Mouse (Mus musculus) kidney, adult 2 months (tissue): Measurements from ENCODE around the gene Tuba1c. TPM values are rescaled to one million over a fixed set of nuclear protein-coding genes. Genes with fewer than 3 reads are reported as not detected.

ENCODE experiments used
- DNase-seq: peaks from one replicate; pipeline ENCODE4 v3.0.0; 2021
- H3K27ac ChIP-seq: fragments of 200-500 bp; 2 replicates; pipeline ENCODE4 v1.5.1; 2012; ENCODE audit warnings: low read depth, low read length, control low read depth, inconsistent platforms; ENCODE audit not compliant: insufficient read depth
- H3K27me3 ChIP-seq: fragments of 200-500 bp; replicated peaks from 2 replicates; pipeline ENCODE4 v1.6.1; 2012; ENCODE audit warnings: mild to moderate bottlenecking, moderate library complexity, low read length, inconsistent platforms; ENCODE audit not compliant: control insufficient read depth, insufficient read depth
- H3K36me3 ChIP-seq: fragments of 200-500 bp; 2 replicates; pipeline ENCODE4 v1.6.1; 2012; ENCODE audit warnings: mild to moderate bottlenecking, moderate library complexity, low read length, inconsistent platforms; ENCODE audit not compliant: control insufficient read depth, insufficient read depth
- H3K4me1 ChIP-seq: fragments of 200-500 bp; 2 replicates; pipeline ENCODE4 v1.6.1; 2011; ENCODE audit warnings: low read length; ENCODE audit not compliant: control insufficient read depth, insufficient read depth
- H3K4me3 ChIP-seq: fragments of 200-500 bp; 2 replicates; pipeline ENCODE4 v1.5.1; 2011; ENCODE audit warnings: mild to moderate bottlenecking, low read depth, low read length, control low read depth; ENCODE audit not compliant: insufficient read depth
- CTCF ChIP-seq: fragments of 200-500 bp; conservative IDR thresholded peaks from 2 replicates; pipeline ENCODE4 v1.5.1; 2011; ENCODE audit warnings: low read depth, mild to moderate bottlenecking, control low read depth, low read length, moderate library complexity, mixed read lengths; ENCODE audit not compliant: insufficient read depth, insufficient read length
- POLR2A ChIP-seq: fragments of 200-500 bp; IDR thresholded peaks from one replicate; pipeline ENCODE4 v1.6.1; 2011; ENCODE audit warnings: low read depth, low read length, control low read depth
- WGBS: fragments of 180-500 bp; shearing (Covaris S2); methylation state at CpG from one replicate; pipeline ENCODE4 v1.1.7; 2018; 5-methylcytosine and 5-hydroxymethylcytosine counted together
- polyA plus RNA-seq: library from polyadenylated mRNA; depleted of rRNA; stranded (reverse); fragments of >200 nt; gene quantifications from 2 replicates; pipeline ENCODE4 v1.2.3, GENCODE M21; 2012

Tuba1c gene
- polyA plus RNA-seq, 1 experiment = 128 TPM

- peak overlapping the region; percentile 60 for H3K4me3 ChIP-seq
- no peaks in the 10 kb centered on the region for H3K27me3 ChIP-seq
- H3K27ac ChIP-seq = peak overlapping the region; percentile 87
- no peak for TF ChIP-seq POLR2A
- no peak for TF ChIP-seq CTCF
- no peak for DNase-seq
- no peaks in the 10 kb centered on the region for H3K4me1 ChIP-seq
- 47% methylated on average over 12 of the region's 12 CpGs for WGBS
- no peaks in the 10 kb centered on the region for H3K36me3 ChIP-seq
These were observed 43.5 kb upstream of the Tuba1c start for GRCm38 (mm10) chr15:98985982-98986715.

DNA sequence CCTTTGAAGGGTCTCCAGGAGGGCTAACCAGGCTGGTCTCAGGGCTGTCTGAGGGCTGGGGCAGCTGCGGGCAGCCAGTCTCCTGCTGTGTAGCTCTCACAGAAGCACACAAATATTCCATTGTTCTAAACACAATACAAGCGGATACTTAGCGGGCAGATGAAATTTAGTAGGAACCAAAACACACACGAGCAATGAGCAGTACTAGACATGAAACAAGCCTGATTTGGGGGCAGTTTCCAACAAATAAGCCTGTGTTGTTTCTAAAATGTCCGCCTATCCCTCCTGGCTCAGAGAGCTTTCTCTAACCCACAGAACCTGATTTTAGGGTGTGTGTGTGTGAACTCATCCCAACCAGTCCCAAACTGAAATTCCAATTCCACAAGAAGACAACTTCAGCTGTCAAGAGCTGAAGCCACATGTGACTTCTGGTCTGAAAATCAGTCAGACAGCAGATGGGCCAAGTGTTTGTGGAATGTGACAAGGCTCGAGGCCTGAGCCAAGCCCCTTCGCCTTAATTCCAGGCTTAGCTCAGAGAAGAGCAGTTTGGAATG lies 42.5 kb upstream of the Tuba1c start:
- TF ChIP-seq POLR2A = no peak
- TF ChIP-seq CTCF = no peak

GRCm38 (mm10) chr15:98987661-98988181 lies 42.0 kb upstream of the Tuba1c start:
- no peak overlapping the region for H3K4me3 ChIP-seq
- WGBS = 51% methylated on average over 8 of the region's 8 CpGs
- peak; percentile 45 for DNase-seq
- H3K27me3 ChIP-seq = no peaks in the 10 kb centered on the region
- peak overlapping the region; percentile 54 for H3K27ac ChIP-seq
- TF ChIP-seq CTCF (no peak), POLR2A (no peak)
- H3K36me3 ChIP-seq = no peaks in the 10 kb centered on the region
- H3K4me1 ChIP-seq = no peaks in the 10 kb centered on the region

More for the DNA sequence above, 42.5 kb upstream of the Tuba1c start:
- 67% methylated on average over 7 of the region's 7 CpGs for WGBS
- Histone ChIP-seq H3K4me3 (no peak overlapping the region), H3K27ac (peak overlapping the region; percentile 57), H3K4me1 (no peaks in the 10 kb centered on the region), H3K27me3 (no peaks in the 10 kb centered on the region), H3K36me3 (no peaks in the 10 kb centered on the region)
- DNase-seq = no peak

DNA sequence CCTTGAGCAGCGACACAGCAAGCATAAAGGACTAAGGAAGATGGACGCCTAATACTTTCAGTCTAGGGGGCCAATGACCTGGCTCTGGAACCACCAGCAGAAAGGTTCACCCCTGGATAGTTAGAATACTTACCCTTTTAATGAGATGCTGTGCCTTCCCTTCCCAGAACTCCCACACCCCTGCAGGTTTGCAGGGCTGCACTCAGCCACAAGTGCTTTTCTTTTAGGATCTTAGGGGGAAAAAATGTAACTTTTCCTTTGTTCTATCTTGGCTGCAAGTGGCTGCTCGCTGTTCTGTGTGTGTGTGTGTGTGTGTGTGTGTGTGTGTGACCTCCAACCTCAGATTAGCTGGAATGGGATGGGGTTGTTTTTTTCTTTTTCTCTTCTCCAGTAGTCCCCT lies 40.9 kb upstream of the Tuba1c start:
- no peak for TF ChIP-seq POLR2A
- TF ChIP-seq CTCF = no peak
- 77% methylated on average over 3 of the region's 3 CpGs for WGBS
- H3K27ac ChIP-seq = no peak overlapping the region
- DNase-seq = no peak
- no peaks in the 10 kb centered on the region for H3K4me1 ChIP-seq
- no peaks in the 10 kb centered on the region for H3K27me3 ChIP-seq
- no peak overlapping the region for H3K4me3 ChIP-seq
- no peaks in the 10 kb centered on the region for H3K36me3 ChIP-seq

DNA sequence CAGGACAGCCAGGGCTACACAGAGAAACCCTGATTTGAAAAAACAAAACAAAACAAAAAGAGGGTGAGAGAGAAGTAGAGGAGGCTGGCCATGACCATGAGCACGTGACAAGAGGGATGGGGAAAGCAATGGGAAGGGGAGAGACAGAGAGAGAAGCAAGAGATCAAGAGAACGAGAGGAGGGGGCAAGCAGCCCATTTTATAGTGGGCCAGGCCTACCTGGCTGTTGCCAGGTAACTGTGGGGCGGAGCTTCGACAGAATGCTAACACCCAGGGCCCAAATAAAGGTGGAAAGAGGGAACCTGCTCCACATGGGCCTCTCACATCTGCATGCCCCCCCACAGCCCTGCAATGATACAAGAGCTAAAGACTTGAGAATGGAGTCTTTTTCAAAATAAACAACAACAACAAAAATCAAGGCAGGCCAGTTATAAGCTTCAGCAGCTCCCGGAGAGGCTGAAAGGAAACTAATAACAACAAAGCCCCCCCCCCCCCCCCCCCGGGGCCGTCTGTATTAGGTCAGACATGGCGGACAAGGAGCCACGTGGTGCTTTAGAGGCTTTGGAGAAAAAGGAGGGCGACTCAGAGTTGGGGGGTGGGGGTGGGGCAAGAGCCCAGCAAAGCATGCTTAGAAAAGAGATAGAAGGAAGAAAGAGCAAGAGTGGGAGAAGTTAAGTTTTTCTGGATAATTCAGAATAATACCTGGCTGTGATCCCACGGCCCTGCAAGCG lies 39.8 kb upstream of the Tuba1c start:
- Histone ChIP-seq H3K4me1 (no peaks in the 10 kb centered on the region), H3K36me3 (no peaks in the 10 kb centered on the region), H3K4me3 (no peak overlapping the region), H3K27me3 (no peaks in the 10 kb centered on the region), H3K27ac (no peak overlapping the region)
- TF ChIP-seq CTCF = no peak
- TF ChIP-seq POLR2A = no peak
- DNase-seq = no peak
- WGBS = 48% methylated on average over 12 of the region's 12 CpGs

DNA sequence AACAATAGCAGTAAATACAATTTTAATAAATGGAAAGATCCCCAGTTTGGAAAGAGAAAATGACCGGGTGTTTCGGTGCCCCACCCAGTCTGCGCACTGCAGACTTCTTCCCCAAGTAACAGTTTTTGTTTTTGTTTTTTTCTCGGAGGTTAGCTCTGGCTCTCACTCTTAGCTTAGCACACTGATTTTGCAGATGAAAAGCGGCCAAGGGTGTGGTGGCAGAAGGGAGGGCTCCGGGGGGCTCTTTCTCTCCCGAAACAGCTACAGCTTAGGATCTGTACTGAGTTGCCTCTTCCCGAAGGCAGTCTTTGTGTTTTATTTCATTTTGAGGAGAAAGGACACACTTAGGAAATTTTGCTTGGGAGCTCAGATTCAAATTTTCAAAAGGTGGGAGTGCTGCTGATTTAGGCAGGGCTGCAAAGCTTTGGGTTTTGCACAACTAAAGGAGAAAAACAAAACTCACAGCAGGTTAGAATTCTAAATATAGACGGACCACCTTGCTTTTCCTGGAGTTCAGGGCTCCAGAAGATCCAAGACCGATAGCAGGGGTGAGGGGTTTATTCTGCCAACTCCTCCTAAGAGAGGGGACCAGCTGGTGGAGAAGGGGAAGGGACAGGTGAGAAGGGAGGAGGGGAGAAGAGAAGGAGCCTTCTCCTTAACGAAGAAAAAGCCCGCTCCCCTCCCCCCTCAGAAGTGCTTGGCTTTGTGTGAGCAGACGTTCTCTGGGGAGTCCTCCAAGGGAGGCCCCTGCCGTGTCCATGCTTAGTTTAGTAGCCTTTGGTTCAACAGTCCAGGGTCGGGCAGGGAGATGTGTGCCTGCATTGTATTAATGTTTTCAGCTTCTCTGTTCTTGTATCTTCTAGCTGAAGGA lies 38.8 kb upstream of the Tuba1c start:
- H3K27me3 ChIP-seq = no peaks in the 10 kb centered on the region
- TF ChIP-seq CTCF (no peak), POLR2A (no peak)
- H3K36me3 ChIP-seq = no peaks in the 10 kb centered on the region
- H3K4me1 ChIP-seq = no peaks in the 10 kb centered on the region
- 68% methylated on average over 15 of the region's 15 CpGs for WGBS
- no peak for DNase-seq
- H3K27ac ChIP-seq = no peak overlapping the region
- H3K4me3 ChIP-seq = no peak overlapping the region
